Mouse (Mus musculus) liver, embryonic 15.5 days (tissue): Measurements from ENCODE around the gene Zbtb20. TPM values are rescaled to one million over a fixed set of nuclear protein-coding genes. Genes with fewer than 3 reads are reported as not detected.

Experiments used
- ATAC-seq: fragments of 200-750 bp; cut with Nextera tagmentation; 2 replicates; pipeline ENCODE4 v1.8.0; 2017; ENCODE audit warnings: moderate number of reproducible peaks, mild to moderate bottlenecking, moderate library complexity; ENCODE audit not compliant: insufficient read depth
- H3K27ac ChIP-seq: fragments of 300-500 bp; sonication (generic); replicated peaks from 2 replicates; pipeline ENCODE4 v1.5.1; 2015; ENCODE audit warnings: mild to moderate bottlenecking, inconsistent platforms
- H3K27me3 ChIP-seq: fragments of 300-500 bp; sonication (generic); 2 replicates; pipeline ENCODE4 v1.6.1; 2015; ENCODE audit warnings: mild to moderate bottlenecking, inconsistent platforms
- H3K36me3 ChIP-seq: fragments of 300-500 bp; sonication (generic); replicated peaks from 2 replicates; pipeline ENCODE4 v1.6.1; 2015; ENCODE audit warnings: moderate library complexity, mild to moderate bottlenecking, inconsistent platforms
- H3K4me1 ChIP-seq: fragments of 300-500 bp; sonication (generic); replicated peaks from 2 replicates; pipeline ENCODE4 v1.6.1; 2015; ENCODE audit warnings: inconsistent platforms
- H3K4me2 ChIP-seq: fragments of 300-500 bp; sonication (generic); 2 replicates; pipeline ENCODE4 v1.6.1; 2015; ENCODE audit warnings: moderate library complexity, mild to moderate bottlenecking, inconsistent platforms
- H3K4me3 ChIP-seq: fragments of 300-500 bp; sonication (generic); replicated peaks from 2 replicates; pipeline ENCODE4 v1.5.1; 2015; ENCODE audit warnings: mild to moderate bottlenecking, inconsistent platforms
- H3K9ac ChIP-seq: fragments of 300-500 bp; sonication (generic); 2 replicates; pipeline ENCODE4 v1.6.1; 2015; ENCODE audit warnings: moderate library complexity, mild to moderate bottlenecking, inconsistent platforms
- H3K9me3 ChIP-seq: fragments of 300-500 bp; sonication (generic); replicated peaks from 2 replicates; pipeline ENCODE4 v1.6.1; 2016; ENCODE audit warnings: inconsistent platforms
- WGBS: fragments of 180-500 bp; shearing (Covaris S2); methylation state at CpG from one replicate; pipeline ENCODE4 v1.1.7; 2015; ENCODE audit warnings: mixed read lengths; ENCODE audit not compliant: insufficient replicate concordance; 5-methylcytosine and 5-hydroxymethylcytosine counted together
- polyA plus RNA-seq: library from polyadenylated mRNA; unstranded; fragments of >200 nt; fragmentation: Nextera tagmentation; extraction: Ambion mirVana; gene quantifications from 2 replicates; pipeline ENCODE4 v1.2.1, GENCODE M21; 2015

Zbtb20 gene
- polyA plus RNA-seq, 1 experiment from 2014 or later, result 5.1 TPM

DNA sequence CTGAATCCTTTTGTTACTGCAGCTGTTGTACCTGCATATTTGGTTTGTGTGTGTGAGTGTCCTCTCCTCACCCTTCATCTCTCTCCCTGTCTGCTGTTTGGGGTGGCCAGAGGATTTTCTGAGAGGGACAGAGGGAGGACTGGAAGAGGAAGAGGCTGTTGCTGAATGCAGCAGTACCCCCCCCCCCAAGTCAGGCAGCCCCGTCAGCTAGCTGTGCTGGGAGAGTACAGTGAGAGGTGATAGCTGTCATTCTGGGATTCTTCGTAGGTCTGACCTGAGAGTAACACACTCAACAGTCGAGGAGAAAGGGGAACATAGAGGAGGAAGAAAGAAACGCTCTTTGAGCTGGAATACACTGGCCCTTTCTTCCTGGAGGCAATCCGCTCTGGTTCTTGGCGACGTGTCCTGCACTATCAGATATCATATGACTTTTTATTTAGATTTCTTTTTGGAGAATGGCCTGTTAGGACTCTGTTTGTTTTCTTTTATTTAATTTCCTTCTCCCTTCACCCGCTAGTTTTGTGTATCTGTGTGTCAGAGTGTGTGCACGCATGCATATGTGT is 630.6 kb downstream of the Zbtb20 start:
- Histone ChIP-seq H3K36me3 (no peaks in the 10 kb centered on the region), H3K27me3 (peaks cover 15% of the 10 kb centered on the region), H3K4me3 (no peak overlapping the region), H3K4me2 (no peak overlapping the region), H3K27ac (no peak overlapping the region), H3K4me1 (no peaks in the 10 kb centered on the region), H3K9me3 (no peaks in the 10 kb centered on the region), H3K9ac (no peak overlapping the region)
- no peak for ATAC-seq
- 31% methylated on average over 9 of the region's 9 CpGs for WGBS

DNA sequence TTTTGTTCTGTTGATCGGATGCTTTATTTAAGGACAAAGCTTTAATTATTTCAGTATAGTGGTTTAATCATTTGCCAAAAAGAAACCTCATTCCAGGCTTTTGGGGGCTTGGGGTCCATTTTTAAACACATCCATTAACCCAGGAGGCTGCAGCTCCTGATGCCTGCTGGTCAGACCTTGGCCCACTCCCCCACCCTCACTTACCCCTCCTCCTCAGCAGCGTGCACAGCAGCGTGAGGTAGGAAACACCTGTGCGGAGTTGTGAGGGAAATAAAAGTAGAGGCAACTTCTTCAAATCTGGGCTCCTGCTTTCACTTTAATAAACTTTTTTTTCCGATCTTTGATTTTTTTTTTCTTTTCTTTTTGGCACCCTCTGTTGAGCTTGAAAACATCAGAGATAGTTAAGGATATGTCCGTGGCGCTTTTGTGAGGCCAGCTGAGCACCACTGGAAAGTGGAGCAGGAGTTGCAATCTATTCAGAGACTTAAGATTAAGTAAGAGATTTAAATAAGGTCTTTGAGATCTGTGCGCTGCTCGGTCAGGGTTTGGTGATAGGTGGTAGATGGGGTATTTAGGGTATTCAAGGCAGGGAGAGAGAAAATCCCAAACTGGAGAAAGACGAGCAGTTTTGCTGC is 631.2 kb downstream of the Zbtb20 start:
- Histone ChIP-seq H3K4me3 (no peak overlapping the region), H3K36me3 (no peaks in the 10 kb centered on the region), H3K27me3 (peaks cover 15% of the 10 kb centered on the region), H3K9me3 (no peaks in the 10 kb centered on the region), H3K4me2 (no peak overlapping the region), H3K9ac (no peak overlapping the region), H3K27ac (no peak overlapping the region), H3K4me1 (no peaks in the 10 kb centered on the region)
- 37% methylated on average over 10 of the region's 10 CpGs for WGBS
- ATAC-seq, result no peak

- Histone ChIP-seq H3K9me3 (no peaks in the 10 kb centered on the region), H3K36me3 (no peaks in the 10 kb centered on the region), H3K27me3 (peaks cover 7% of the 10 kb centered on the region), H3K4me1 (no peaks in the 10 kb centered on the region), H3K4me2 (no peak overlapping the region), H3K9ac (no peak overlapping the region), H3K27ac (no peak overlapping the region), H3K4me3 (no peak overlapping the region)
- 61% methylated on average over 9 of the region's 9 CpGs for WGBS
- no peak for ATAC-seq
Measured at GRCm38 (mm10) chr16:43508166-43508998, 632.7 kb downstream of the Zbtb20 start.

DNA sequence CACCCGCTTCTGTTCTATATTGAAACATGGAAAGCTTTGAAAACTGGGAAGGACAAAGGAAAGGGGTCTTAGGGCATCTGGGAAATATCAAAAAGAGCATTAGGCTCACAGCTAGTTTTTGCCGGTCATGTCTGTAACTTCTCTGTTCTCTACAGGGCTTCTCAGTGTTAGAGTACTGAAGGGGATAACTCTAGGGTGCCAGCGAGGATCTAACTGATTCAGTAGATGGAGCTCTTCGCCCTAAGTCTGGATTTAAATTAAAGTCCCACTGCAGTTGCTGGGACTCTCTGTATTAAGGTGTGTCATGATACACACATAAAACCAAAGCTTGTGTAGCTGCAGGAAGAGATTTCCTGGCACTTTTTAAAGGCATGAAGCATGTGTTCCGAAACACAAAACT is 634.8 kb downstream of the Zbtb20 start:
- H3K36me3 ChIP-seq, result no peaks in the 10 kb centered on the region
- WGBS, result 59% methylated on average over 5 of the region's 5 CpGs

GRCm38 (mm10) chr16:43511531-43511930 is 635.9 kb downstream of the Zbtb20 start:
- no peaks in the 10 kb centered on the region for H3K4me1 ChIP-seq
- H3K9ac ChIP-seq, result no peak overlapping the region
- 73% methylated on average over 4 of the region's 4 CpGs for WGBS
- no peak for ATAC-seq
- H3K27me3 ChIP-seq, result no peaks in the 10 kb centered on the region
- no peak overlapping the region for H3K4me3 ChIP-seq
- H3K27ac ChIP-seq, result no peak overlapping the region
- H3K4me2 ChIP-seq, result no peak overlapping the region
- no peaks in the 10 kb centered on the region for H3K9me3 ChIP-seq
- H3K36me3 ChIP-seq, result no peaks in the 10 kb centered on the region

More for the DNA sequence above, 634.8 kb downstream of the Zbtb20 start:
- Histone ChIP-seq H3K4me3 (no peak overlapping the region), H3K27me3 (no peaks in the 10 kb centered on the region; the same call in 1 of the 2 replicates), H3K4me1 (no peaks in the 10 kb centered on the region), H3K9ac (no peak overlapping the region), H3K9me3 (no peaks in the 10 kb centered on the region), H3K4me2 (no peak overlapping the region), H3K27ac (no peak overlapping the region)
- ATAC-seq, result no peak

GRCm38 (mm10) chr16:43513933-43514332 is 638.3 kb downstream of the Zbtb20 start:
- H3K27me3 ChIP-seq, result no peaks in the 10 kb centered on the region
- no peak overlapping the region for H3K27ac ChIP-seq
- no peak overlapping the region for H3K9ac ChIP-seq
- ATAC-seq, result no peak
- no peaks in the 10 kb centered on the region for H3K9me3 ChIP-seq
- H3K4me3 ChIP-seq, result no peak overlapping the region
- no peak overlapping the region for H3K4me2 ChIP-seq
- H3K4me1 ChIP-seq, result no peaks in the 10 kb centered on the region
- H3K36me3 ChIP-seq, result no peaks in the 10 kb centered on the region
- 52% methylated on average over 5 of the region's 5 CpGs for WGBS

- no peak overlapping the region for H3K9ac ChIP-seq
- no peak overlapping the region for H3K27ac ChIP-seq
- H3K27me3 ChIP-seq, result no peaks in the 10 kb centered on the region
- no peak for ATAC-seq
- WGBS, result 57% methylated on average over 4 of the region's 4 CpGs
- H3K9me3 ChIP-seq, result no peaks in the 10 kb centered on the region
- no peak overlapping the region for H3K4me3 ChIP-seq
- no peaks in the 10 kb centered on the region for H3K4me1 ChIP-seq
- H3K4me2 ChIP-seq, result no peak overlapping the region
- H3K36me3 ChIP-seq, result no peaks in the 10 kb centered on the region
Measured at GRCm38 (mm10) chr16:43515538-43515937, 639.9 kb downstream of the Zbtb20 start.

DNA sequence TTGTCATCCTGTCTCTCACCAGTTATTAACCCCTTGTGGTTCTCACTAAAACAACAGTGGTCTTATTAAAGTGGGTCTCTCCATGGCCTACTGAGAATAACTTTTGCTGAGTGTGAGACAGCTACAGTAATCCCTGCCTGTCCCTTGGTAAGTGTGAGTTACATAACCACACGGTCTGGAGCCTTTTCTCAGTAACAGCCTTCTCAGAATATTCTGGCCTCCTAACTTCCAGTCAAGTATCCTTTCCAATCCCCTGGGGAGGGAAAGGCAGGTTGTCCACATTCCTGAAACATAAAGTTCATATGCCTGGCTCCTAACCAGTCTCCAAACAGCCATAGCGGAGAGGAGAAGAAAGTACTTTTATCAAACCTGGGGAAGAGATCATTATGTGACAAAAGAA is 644.6 kb downstream of the Zbtb20 start:
- Histone ChIP-seq H3K27me3 (no peaks in the 10 kb centered on the region), H3K9ac (no peak overlapping the region), H3K27ac (no peak overlapping the region), H3K4me3 (no peak overlapping the region), H3K36me3 (no peaks in the 10 kb centered on the region), H3K9me3 (no peaks in the 10 kb centered on the region), H3K4me2 (no peak overlapping the region), H3K4me1 (no peaks in the 10 kb centered on the region)
- 66% methylated on average over 2 of the region's 2 CpGs for WGBS
- ATAC-seq, result no peak

- Histone ChIP-seq H3K27ac (no peak overlapping the region), H3K4me1 (no peaks in the 10 kb centered on the region), H3K4me3 (no peak overlapping the region), H3K9me3 (no peaks in the 10 kb centered on the region), H3K36me3 (no peaks in the 10 kb centered on the region), H3K9ac (no peak overlapping the region), H3K27me3 (no peaks in the 10 kb centered on the region), H3K4me2 (no peak overlapping the region)
- ATAC-seq, result no peak
- 54% methylated on average over 4 of the region's 4 CpGs for WGBS
Measured at GRCm38 (mm10) chr16:43522482-43522881, 646.8 kb downstream of the Zbtb20 start.

DNA sequence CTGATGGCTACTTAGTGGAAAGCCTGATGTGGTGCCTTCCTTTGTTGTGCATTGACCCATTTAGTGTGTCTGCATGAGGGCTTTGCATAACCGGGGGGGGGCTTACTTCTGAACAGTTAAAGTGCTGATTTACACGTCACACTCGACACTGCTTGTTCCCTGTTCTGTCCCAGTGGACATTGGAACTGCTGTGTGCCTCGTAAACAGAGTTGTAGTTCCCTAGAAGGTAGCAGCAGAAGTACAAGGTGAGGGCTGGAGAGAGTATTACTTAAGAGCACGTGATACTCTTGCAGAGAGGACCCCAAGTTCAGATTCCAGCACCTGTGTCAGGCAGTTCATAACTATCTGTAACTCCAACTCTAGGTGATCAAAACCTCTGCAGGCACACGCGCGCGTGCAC is 648.5 kb downstream of the Zbtb20 start:
- no peaks in the 10 kb centered on the region for H3K9me3 ChIP-seq
- H3K4me2 ChIP-seq, result no peak overlapping the region
- no peak overlapping the region for H3K27ac ChIP-seq
- H3K27me3 ChIP-seq, result no peaks in the 10 kb centered on the region
- no peak for ATAC-seq
- WGBS, result 65% methylated on average over 9 of the region's 9 CpGs
- no peak overlapping the region for H3K4me3 ChIP-seq
- H3K36me3 ChIP-seq, result no peaks in the 10 kb centered on the region
- H3K9ac ChIP-seq, result no peak overlapping the region
- H3K4me1 ChIP-seq, result no peaks in the 10 kb centered on the region

- H3K9ac ChIP-seq, result no peak overlapping the region
- H3K4me1 ChIP-seq, result no peaks in the 10 kb centered on the region
- no peaks in the 10 kb centered on the region for H3K27me3 ChIP-seq
- WGBS, result 73% methylated on average over 6 of the region's 6 CpGs
- H3K9me3 ChIP-seq, result no peaks in the 10 kb centered on the region
- ATAC-seq, result no peak
- H3K4me2 ChIP-seq, result no peak overlapping the region
- no peak overlapping the region for H3K27ac ChIP-seq
- H3K4me3 ChIP-seq, result no peak overlapping the region
- no peaks in the 10 kb centered on the region for H3K36me3 ChIP-seq
Measured at GRCm38 (mm10) chr16:43525624-43526023, 649.9 kb downstream of the Zbtb20 start.
